15 mouse cellular contexts compared by ENCODE assay signal in genomic region chr5:52145684-52146083, GRCm38 (mm10). TPM values are rescaled to one million over a fixed set of nuclear protein-coding genes. Genes with fewer than 3 reads are reported as not detected.
DNase-seq lines count a peak whose midpoint lies in the region; ATAC-seq and TF ChIP-seq lines count a peak whose summit lies in the region.
"Had no signal": no experiment of that assay in that cellular context is flagged by ENCODE, and none has a peak within 500 bp of the region (broad histone marks: within the 10 kb centered on the region; RNA-seq: fewer than 3 reads in every experiment).

No protein-coding gene starts in this region.

- H3K27me3 ChIP-seq in hindbrain, embryonic 15.5 days, result no peaks in the 10 kb centered on the region
- H3K27me3 ChIP-seq in hindbrain, embryonic 12.5 days, result no peaks in the 10 kb centered on the region
- H3K27me3 ChIP-seq: liver, embryonic 15.5 days had no signal

- DNase-seq in R1 (ENCODE audit: low read depth, low spot score), result peak; percentile 64
- DNase-seq in layer of hippocampus, postnatal 14 days (ENCODE audit: low spot score in 2 of 2), result no peak
- no peak for DNase-seq in kidney, adult 9 months
- no peak for DNase-seq in lung, adult 2 months
- DNase-seq: cerebellum, adult 11-12 months; heart, adult 11 months; heart, postnatal 10 days; kidney, postnatal 14 days; retina, postnatal 1 day; thymus, postnatal 36 days had no signal

- no peaks in the 10 kb centered on the region for H3K9me3 ChIP-seq in hindbrain, embryonic 15.5 days
- H3K9me3 ChIP-seq in hindbrain, embryonic 12.5 days (replicated peaks), result no peaks in the 10 kb centered on the region
- H3K9me3 ChIP-seq: liver, embryonic 15.5 days had no signal

- H3K36me3 ChIP-seq in hindbrain, embryonic 15.5 days, result 0 out of 2 replicates have a peak, but pooled peaks cover 6% of the 10 kb centered on the region
- peaks cover 12% of the 10 kb centered on the region; the same call in 1 of the 2 replicates for H3K36me3 ChIP-seq in hindbrain, embryonic 12.5 days

- no peak overlapping the region for H3K9ac ChIP-seq in hindbrain, embryonic 15.5 days
- no peak overlapping the region for H3K9ac ChIP-seq in hindbrain, embryonic 12.5 days
- H3K9ac ChIP-seq: liver, embryonic 15.5 days had no signal

- H3K4me3 ChIP-seq in hindbrain, embryonic 15.5 days, result no peak overlapping the region
- H3K4me3 ChIP-seq in hindbrain, embryonic 12.5 days, result no peak overlapping the region
- no peak overlapping the region for H3K4me3 ChIP-seq in lung, adult 2 months (replicated peaks; ENCODE audit: extremely low read depth, low read depth, low read length)
- H3K4me3 ChIP-seq: liver, embryonic 15.5 days had no signal

- no peak overlapping the region for H3K27ac ChIP-seq in hindbrain, embryonic 15.5 days (replicated peaks)
- no peak overlapping the region for H3K27ac ChIP-seq in hindbrain, embryonic 12.5 days
- H3K27ac ChIP-seq: liver, embryonic 15.5 days had no signal

- TF ChIP-seq CTCF in lung, adult 2 months (IDR thresholded peaks at IDR 0.05; ENCODE audit: insufficient read depth, low read length), result no peak

- no peaks in the 10 kb centered on the region for H3K4me1 ChIP-seq in hindbrain, embryonic 15.5 days (replicated peaks)
- no peaks in the 10 kb centered on the region for H3K4me1 ChIP-seq in hindbrain, embryonic 12.5 days
- peaks cover 2% of the 10 kb centered on the region for H3K4me1 ChIP-seq in lung, adult 2 months (ENCODE audit: control insufficient read depth, insufficient read depth, low read length)

- 94% methylated on average over 6 of the region's 6 CpGs for WGBS in hindbrain, embryonic 15.5 days
- WGBS in hindbrain, embryonic 12.5 days, result 91% methylated on average over 6 of the region's 6 CpGs
- WGBS in lung, adult 2 months, result 81% methylated on average over 6 of the region's 6 CpGs

- H3K4me2 ChIP-seq in hindbrain, embryonic 15.5 days, result no peak overlapping the region
- H3K4me2 ChIP-seq in hindbrain, embryonic 12.5 days (replicated peaks), result no peak overlapping the region
- H3K4me2 ChIP-seq: liver, embryonic 15.5 days had no signal

- TF ChIP-seq POLR2A in lung, adult 2 months (IDR thresholded peaks at IDR 0.05; ENCODE audit: borderline replicate concordance, extremely low read depth, low read depth, low read length), result no peak

- peak; percentile 31; the same call in 1 of the 2 replicates for ATAC-seq in hindbrain, embryonic 15.5 days (ENCODE audit: low FRiP score, low read depth)
- no peak for ATAC-seq in hindbrain, embryonic 12.5 days (ENCODE audit: low FRiP score)
- peak; percentile 35; the same call in 1 of the 2 replicates for ATAC-seq in erythroblast, adult 5-6 weeks (replicated peaks; ENCODE audit: low FRiP score, poor library complexity, severe bottlenecking)
- ATAC-seq in megakaryocyte-erythroid progenitor cell, adult 5-6 weeks (replicated peaks; ENCODE audit: low FRiP score, low TSS enrichment, poor library complexity, severe bottlenecking), result peak; percentile 41

RNA-seq across cellular contexts. Expression of gene Dhx15, which starts 44.6 kb away (rescaled TPM):
- 115 and 118 TPM in 2 replicates for polyA plus RNA-seq in hindbrain, embryonic 15.5 days (2015; fragmentation: Nextera tagmentation; extraction: Ambion mirVana)
- polyA plus RNA-seq in hindbrain, embryonic 12.5 days (2016; fragmentation: Nextera tagmentation; extraction: Ambion mirVana), result 173 and 179 TPM in 2 replicates
- total RNA-seq in erythroblast, adult 5-6 weeks (2015; ENCODE audit: low replicate concordance), result 88.2 and 89.4 TPM in 2 replicates
- 104 and 120 TPM in 2 replicates for total RNA-seq in erythroblast, adult 5-6 weeks (2017; ENCODE audit: low replicate concordance)
- 258 and 281 TPM in 2 replicates for total RNA-seq in megakaryocyte-erythroid progenitor cell, adult 5-6 weeks (2014; fragmentation: Nextera tagmentation)
- total RNA-seq in megakaryocyte-erythroid progenitor cell, adult 5-6 weeks (2017), result 371 and 387 TPM in 2 replicates
- total RNA-seq in layer of hippocampus, postnatal 14 days (2021), result 10 to 100 TPM; 89.7 to 94.5 TPM
- polyA plus RNA-seq in lung, adult 2 months (2012; rRNA removed), result 29.2 and 50.8 TPM in 2 replicates
